Mouse (Mus musculus): Measurements from ENCODE around the gene Rev3l. TPM values are rescaled to one million over a fixed set of nuclear protein-coding genes. Genes with fewer than 3 reads are reported as not detected.

Rev3l gene
- total and polyA plus RNA-seq, 3 experiments = 6.9 to 71.5 (median 12.4) TPM

GRCm38 (mm10) chr10:39731736-39732265 lies at the start of gene Rev3l (continued):
- TF ChIP-seq MYC (IDR thresholded peaks at IDR 0.05; ENCODE audit: low read depth, low read length) (no peak), TBP (IDR thresholded peaks at IDR 0.05; ENCODE audit: low read depth, low read length) (no peak), POLR2AphosphoS2 (IDR thresholded peaks at IDR 0.05; ENCODE audit: low read length) (0 out of 2 replicates have a peak, but pooled peaks have one; percentile 27), MAZ (IDR thresholded peaks at IDR 0.05; ENCODE audit: low read depth, low read length) (peak; percentile 96)

GRCm38 (mm10) chr10:39682556-39682955 lies 49.4 kb upstream of the Rev3l start:
- Histone ChIP-seq H3K4me1 (ENCODE audit: control insufficient read depth in 1 of 2, insufficient read depth in 2 of 2, low read length in 2 of 2) (peaks cover 7 to 10% of the 10 kb centered on the region in 2 experiments), H3K4me3 (ENCODE audit: control insufficient read depth in 1 of 2, insufficient read depth in 1 of 2, low read depth in 2 of 2, low read length in 2 of 2) (no peak overlapping the region), H3K27ac (ENCODE audit: control insufficient read depth, low read depth, low read length) (no peak overlapping the region), H3K9ac (ENCODE audit: control insufficient read depth, low read depth, low read length, poor library complexity, severe bottlenecking) (no peak overlapping the region), H3K79me2 (ENCODE audit: control insufficient read depth, insufficient read depth, low read length, poor library complexity) (no peaks in the 10 kb centered on the region), H3K9me3 (replicated peaks; ENCODE audit: insufficient read depth, low read length) (no peaks in the 10 kb centered on the region), H3K36me3 (ENCODE audit: control insufficient read depth in 1 of 2, insufficient read depth in 2 of 2, low read length in 2 of 2) (peaks cover 0 to 8% of the 10 kb centered on the region in 2 experiments; a peak in 2 of 4 replicates), H3K27me3 (ENCODE audit: control insufficient read depth in 1 of 2, insufficient read depth in 2 of 2, low read length in 2 of 2) (no peaks in the 10 kb centered on the region)
- TF ChIP-seq CHD1 (IDR thresholded peaks at IDR 0.05; ENCODE audit: low read depth, low read length) (no peak), RCOR1 (IDR thresholded peaks at IDR 0.05; ENCODE audit: low read depth, low read length) (no peak), MXI1 (IDR thresholded peaks at IDR 0.05; ENCODE audit: low read depth, low read length) (no peak), POLR2AphosphoS5 (IDR thresholded peaks at IDR 0.05; ENCODE audit: borderline replicate concordance, low read depth, low read length) (no peak), MEF2A (IDR thresholded peaks at IDR 0.05; ENCODE audit: extremely low read depth, insufficient replicate concordance, low read depth, low read length, poor library complexity, severe bottlenecking) (no peak), USF1 (IDR thresholded peaks at IDR 0.05; ENCODE audit: low read depth, low read length) (no peak), CHD2 (IDR thresholded peaks at IDR 0.05; ENCODE audit: low read length) (no peak), SIN3A (IDR thresholded peaks at IDR 0.05; ENCODE audit: low read length) (no peak), POLR2AphosphoS2 (IDR thresholded peaks at IDR 0.05; ENCODE audit: low read length) (no peak), POLR2A (IDR thresholded peaks at IDR 0.05; ENCODE audit: control insufficient read depth in 1 of 2, insufficient read depth in 1 of 2, low read depth in 1 of 2, low read length in 2 of 2, poor library complexity in 1 of 2) (no peak), TBP (IDR thresholded peaks at IDR 0.05; ENCODE audit: low read depth, low read length) (no peak), HCFC1 (IDR thresholded peaks at IDR 0.05; ENCODE audit: low read depth, low read length) (no peak), TAL1 (IDR thresholded peaks at IDR 0.05; ENCODE audit: low read length) (no peak), MAFK (IDR thresholded peaks at IDR 0.05; ENCODE audit: borderline replicate concordance, low read depth, low read length) (no peak), KAT2A (conservative IDR thresholded peaks at IDR 0.05; ENCODE audit: low read depth, low read length) (no peak), CTCF (IDR thresholded peaks at IDR 0.05 in 2 of 3, conservative IDR thresholded peaks at IDR 0.05 in 1 of 3; ENCODE audit: control insufficient read depth in 1 of 3, insufficient read depth in 1 of 3, low read depth in 2 of 3, low read length in 3 of 3, poor library complexity in 1 of 3, severe bottlenecking in 1 of 3) (no peak), NELFE (IDR thresholded peaks at IDR 0.05; ENCODE audit: low read depth, low read length) (no peak), USF2 (IDR thresholded peaks at IDR 0.05; ENCODE audit: borderline replicate concordance in 1 of 2, insufficient read depth in 1 of 2, low read depth in 1 of 2, low read length in 2 of 2) (no peak), SMC3 (IDR thresholded peaks at IDR 0.05; ENCODE audit: low read depth, low read length) (no peak), MAX (IDR thresholded peaks at IDR 0.05; ENCODE audit: low read length) (no peak)
- DNase-seq (ENCODE audit: low read depth, low spot score) = no peak

Measured in MEL (cell line).